Mouse (Mus musculus) ovary, postnatal 10 days (tissue): ENCODE data around the gene Ntrk2.

Source experiments
- DNase-seq: peaks from one replicate; pipeline ENCODE4 v3.0.0; 2022; ENCODE audit warnings: low spot score

The Ntrk2 gene

GRCm38 (mm10) chr13:58924486-58924885 is 118.1 kb downstream of the Ntrk2 start:
- no peak for DNase-seq

DNA sequence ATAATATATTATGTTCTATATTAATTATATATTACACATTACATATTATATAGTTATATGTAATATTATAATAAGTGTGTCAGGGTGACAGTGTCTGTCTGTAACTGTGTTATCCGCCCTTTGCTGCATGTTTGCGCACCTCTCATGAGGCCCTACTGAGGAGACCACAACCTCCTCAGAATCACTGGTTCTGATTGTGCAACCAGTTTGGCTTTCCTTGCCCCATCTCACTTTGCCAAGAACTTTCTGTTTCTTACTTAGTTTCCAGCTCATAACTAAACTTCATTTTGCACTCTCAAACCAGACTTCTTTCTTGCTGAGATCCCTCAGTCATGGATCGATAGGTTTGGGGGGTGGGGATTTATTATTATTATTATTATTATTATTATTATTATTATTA is 120.8 kb downstream of the Ntrk2 start:
- no peak for DNase-seq

DNA sequence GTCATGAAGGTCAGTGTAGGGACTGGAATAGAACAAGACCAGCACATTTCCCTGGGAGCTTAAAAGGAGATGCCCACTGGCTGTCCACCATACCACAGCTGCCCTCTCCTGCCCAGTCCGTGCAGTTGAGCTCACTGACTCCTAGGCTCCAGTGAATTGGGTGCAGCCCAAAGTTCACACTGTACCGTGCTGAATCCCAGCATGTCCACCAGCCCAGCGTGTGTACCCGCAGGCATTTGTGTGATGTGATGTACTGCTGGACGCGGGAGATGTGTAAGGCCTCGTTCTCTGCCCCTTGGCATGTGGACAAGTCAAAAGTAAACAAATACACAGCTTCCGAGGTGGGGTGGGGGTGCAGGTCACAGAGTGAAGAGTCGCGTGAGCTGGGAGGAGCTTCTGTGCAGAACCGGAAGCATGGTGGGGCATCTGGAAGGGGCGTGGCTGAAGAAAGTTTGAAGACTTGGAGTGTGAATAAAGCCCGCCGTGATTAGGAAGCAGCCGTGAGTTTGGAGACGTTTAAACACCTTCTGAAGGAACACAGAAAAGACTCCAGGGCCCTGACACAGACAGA is 121.4 kb downstream of the Ntrk2 start:
- no peak for DNase-seq

DNA sequence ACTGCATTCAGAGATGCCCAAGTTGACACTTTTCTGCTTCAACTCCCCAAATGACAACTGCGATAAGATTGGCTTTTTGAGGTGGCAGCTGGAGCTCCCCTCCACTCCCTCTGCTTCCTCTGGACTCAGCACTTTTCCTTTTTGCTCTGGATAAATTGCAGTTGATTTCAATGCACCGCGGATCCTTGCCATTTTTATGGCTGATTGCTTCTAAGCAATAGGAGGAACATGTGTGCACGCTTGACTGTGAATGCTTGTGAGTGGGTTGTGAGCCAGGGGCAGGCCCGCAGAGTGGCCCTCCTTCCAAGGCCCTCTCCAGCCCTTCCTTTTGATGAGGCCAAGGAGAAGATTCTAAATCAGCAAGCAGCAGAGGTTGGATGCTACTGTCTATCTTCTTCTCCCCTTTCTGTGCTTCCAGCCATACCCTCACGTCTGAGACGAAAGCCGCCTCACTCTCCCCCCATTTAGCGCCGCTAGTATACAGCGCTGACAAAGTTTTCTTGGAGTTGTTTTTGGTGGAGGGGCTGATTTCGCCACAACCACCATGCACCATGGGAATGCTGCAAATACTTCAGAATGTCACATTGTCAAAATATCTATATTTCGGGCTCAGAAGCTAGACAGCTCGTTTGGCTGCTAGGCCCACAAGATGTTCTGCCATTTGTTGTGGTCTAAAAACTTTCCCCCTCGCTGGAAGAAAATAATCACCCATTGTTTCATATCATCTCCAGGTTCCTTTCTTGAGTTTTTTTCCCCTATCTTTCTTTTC is 122.5 kb downstream of the Ntrk2 start:
- no peak for DNase-seq

DNA sequence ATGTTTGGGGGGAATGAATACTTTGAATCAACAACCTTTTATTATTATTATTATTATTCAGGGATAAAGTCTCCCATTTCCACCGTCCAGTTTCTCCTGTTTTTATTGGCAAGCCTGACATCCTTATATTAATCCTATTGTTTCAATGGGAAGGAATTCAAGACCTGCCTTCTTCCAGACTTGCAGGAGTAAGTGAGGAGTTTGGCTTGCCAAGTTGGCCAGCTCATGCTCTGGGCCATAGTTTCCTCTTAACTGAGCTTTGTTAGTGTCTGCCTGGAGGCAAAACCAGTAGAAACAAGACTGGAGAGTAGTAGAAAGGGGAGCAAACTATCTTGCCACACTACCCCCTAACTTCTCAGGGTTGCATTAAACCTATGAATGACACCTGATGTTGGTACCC is 123.8 kb downstream of the Ntrk2 start:
- DNase-seq, result no peak

DNA sequence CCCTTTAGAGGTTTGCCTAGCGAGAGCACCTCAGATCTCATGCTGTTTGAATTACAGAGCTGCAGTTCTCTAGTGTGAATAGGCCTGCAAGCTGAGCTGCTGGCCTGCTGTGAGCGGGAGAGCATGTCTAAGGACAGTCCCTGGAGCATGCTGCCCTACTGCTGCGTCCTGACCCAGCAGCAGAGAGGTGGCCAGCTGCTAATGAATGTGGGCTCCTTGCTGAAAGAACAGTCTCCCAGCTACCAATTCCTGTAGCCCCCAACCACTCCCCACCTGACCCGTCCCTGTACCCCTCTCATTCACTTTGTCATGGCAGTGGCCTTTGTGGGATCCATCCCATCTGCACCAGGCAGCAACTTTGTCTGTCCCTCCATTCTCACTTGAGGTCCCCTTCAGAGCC is 126.8 kb downstream of the Ntrk2 start:
- DNase-seq, result no peak

DNA sequence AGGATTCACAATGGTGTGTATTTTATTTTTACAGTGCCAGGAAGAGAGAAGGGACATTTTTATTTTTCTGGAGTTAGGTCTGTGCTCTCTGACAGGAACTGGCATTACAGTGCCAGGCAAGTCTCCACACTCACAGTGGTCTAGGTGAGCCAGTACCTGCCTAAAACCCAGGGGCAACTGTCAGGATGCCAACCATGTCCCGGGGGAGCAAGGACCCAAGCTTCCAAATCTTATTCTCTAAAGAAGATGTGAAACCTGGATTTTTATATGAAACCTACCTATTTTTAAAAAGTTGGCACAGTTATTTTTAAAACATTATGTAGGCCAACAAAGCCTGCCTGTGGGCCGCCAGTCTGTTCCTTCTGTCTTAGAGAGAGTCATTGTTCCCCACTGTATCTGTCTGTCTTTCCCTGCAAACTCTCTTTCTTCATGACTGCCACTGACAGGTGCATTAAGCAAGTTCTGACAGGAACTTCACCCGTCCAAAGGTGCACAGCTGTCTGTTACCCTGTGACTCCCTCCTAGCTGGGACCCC is 128.3 kb downstream of the Ntrk2 start:
- DNase-seq, result no peak

- no peak for DNase-seq
Measured at GRCm38 (mm10) chr13:58935956-58936495, 129.7 kb downstream of the Ntrk2 start.

DNA sequence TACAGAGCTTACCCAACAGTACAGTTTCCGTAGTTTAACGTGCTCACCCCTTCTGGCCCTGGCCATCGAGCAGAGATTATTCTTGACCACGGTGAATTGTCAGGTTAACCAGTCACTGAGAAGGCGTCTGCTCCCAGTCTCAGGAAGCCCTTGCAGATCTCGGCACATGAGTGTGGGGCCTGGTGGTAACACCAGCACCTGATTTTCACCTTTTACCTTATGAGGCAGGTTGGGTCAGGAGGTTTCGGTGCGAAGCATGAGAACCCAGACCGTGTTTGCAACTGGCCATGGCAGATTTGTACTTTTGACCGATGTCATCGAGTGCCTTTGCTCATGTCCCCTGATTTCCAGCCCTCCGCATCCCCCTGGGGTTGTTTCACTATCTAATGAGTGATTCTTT is 131.5 kb downstream of the Ntrk2 start:
- DNase-seq, result no peak

GRCm38 (mm10) chr13:58938464-58938863 is 132.1 kb downstream of the Ntrk2 start:
- no peak for DNase-seq

GRCm38 (mm10) chr13:58940208-58940607 is 133.8 kb downstream of the Ntrk2 start:
- no peak for DNase-seq

DNA sequence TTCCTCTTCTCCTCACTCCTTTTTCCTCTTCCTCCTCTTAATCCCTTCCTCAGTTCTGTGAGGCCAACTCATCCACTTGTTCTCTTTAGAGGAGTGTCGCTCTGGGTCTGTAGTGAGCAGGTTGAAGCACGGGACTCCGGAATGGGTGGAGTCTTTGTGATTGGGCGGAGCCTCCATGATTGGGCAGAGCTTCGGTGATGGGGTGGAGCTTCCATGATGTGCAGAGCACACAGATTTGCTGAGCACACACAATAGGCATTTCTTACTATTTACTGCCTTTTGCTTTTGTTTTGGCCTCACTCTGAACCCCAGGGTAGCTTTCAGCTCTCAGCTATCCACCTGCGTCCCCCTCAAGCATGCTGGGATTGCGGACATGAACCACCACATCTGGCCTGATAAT is 134.4 kb downstream of the Ntrk2 start:
- no peak for DNase-seq

GRCm38 (mm10) chr13:58945781-58946180 is 139.4 kb downstream of the Ntrk2 start:
- DNase-seq, result no peak

DNA sequence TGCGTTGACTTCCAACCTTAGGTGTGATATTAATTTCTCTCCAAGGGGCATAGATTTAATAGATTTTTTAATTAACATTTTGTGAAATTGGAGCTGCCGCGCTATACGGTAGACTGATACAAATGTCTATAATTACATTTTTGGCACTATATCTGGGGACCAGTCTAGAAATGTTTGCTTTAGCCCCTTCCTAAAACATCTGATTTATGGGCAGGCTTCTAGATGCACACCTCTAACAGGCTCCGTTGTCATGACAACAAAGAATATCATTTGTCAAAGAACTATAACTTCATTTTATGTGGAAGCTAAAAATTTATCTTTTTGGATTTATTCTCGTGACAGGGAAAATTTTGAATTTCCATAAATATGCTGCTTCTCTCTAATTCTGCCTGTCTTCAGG is 140.2 kb downstream of the Ntrk2 start:
- DNase-seq, result no peak

- no peak for DNase-seq
Measured at GRCm38 (mm10) chr13:58947056-58947455, 140.7 kb downstream of the Ntrk2 start.

- no peak for DNase-seq
Measured at GRCm38 (mm10) chr13:58954331-58954730, 148.0 kb downstream of the Ntrk2 start.

GRCm38 (mm10) chr13:58954764-58955163 is 148.4 kb downstream of the Ntrk2 start:
- no peak for DNase-seq

DNA sequence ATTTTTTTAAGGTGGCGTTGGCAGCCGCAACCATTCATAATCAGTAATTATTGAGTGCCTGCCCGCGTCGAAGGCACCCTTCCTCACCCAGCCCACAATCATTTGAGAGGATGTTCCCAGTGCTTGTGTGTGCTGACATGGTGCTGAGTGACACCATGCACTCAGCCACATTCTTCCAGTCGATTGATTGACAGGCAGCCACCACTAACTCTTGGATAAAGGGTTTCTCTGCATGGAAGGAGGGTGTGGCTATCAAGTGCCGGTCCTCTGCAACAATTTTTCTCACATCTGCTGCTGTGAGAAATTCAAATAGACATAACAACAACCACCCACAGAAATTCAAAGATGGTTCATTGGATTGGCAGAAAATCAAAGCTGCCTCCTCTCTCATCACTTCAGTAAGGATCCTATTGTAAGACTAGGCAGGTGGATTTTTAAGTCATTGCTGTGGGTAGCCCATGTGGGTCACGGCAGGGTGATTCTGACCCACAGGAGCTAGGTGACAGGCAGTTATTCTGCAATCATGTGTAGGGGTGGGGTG is 148.9 kb downstream of the Ntrk2 start:
- no peak for DNase-seq

GRCm38 (mm10) chr13:58958171-58958904 is 152.0 kb downstream of the Ntrk2 start:
- DNase-seq, result no peak

GRCm38 (mm10) chr13:58960321-58960720 is 154.0 kb downstream of the Ntrk2 start:
- DNase-seq, result no peak

- no peak for DNase-seq
Measured at GRCm38 (mm10) chr13:58964701-58965359, 158.5 kb downstream of the Ntrk2 start.

DNA sequence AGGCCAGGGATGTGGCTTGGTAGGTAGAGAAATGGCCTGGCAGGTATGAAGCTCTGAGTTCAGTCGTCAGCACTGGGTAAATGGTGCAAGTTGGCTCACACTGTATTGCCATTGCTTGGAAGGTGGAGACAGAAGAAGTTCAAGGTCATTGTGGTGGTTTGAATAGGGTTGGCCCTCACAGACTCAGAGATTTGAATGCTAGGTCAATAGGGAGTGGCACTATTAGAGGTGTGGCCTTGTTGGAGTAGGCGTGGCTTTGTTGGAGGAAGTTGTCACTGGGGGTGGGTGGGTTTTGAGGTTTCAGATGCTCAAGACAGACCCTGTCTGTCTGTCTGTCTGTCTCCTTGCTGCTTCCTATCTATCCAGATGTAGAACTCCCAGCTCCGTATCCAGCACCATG is 159.5 kb downstream of the Ntrk2 start:
- DNase-seq, result no peak
